Mouse (Mus musculus): ENCODE data around the gene A630095N17Rik. TPM values are rescaled to one million over a fixed set of nuclear protein-coding genes. Genes with fewer than 3 reads are reported as not detected.
A peak's percentile ranks its signal among the peaks of the same experiment; 100 is the strongest.

The A630095N17Rik gene
- not detected for total RNA-seq (2021)
- not detected in 2 replicates for polyA plus RNA-seq (2012; rRNA removed)
- long read RNA-seq: 0 reads

- no peak for DNase-seq
Measured at GRCm38 (mm10) chr1:75231664-75232152, at the start of gene A630095N17Rik. A630095N17Rik (minus strand) TSS chr1:75232102.

GRCm38 (mm10) chr1:75278228-75278627 is 46.3 kb upstream of the A630095N17Rik start, which contains the start of gene Resp18:
Resp18 (minus strand) TSS chr1:75278415.
- no peak for DNase-seq

- peak; percentile 53 for DNase-seq
Measured at GRCm38 (mm10) chr1:75277195-75278188, 45.6 kb upstream of the A630095N17Rik start.

- peak; percentile 33 for DNase-seq
Measured at GRCm38 (mm10) chr1:75264091-75264880, 32.4 kb upstream of the A630095N17Rik start, which contains the start of gene Ptprn. Ptprn (minus strand) TSS chr1:75264502.

GRCm38 (mm10) chr1:75262969-75263951 is 31.4 kb upstream of the A630095N17Rik start:
- DNase-seq: peak; percentile 72

- no peak for DNase-seq
Measured at GRCm38 (mm10) chr1:75261278-75261677, 29.4 kb upstream of the A630095N17Rik start.

GRCm38 (mm10) chr1:75255516-75256046 is 23.7 kb upstream of the A630095N17Rik start:
- no peak for DNase-seq

- no peak for DNase-seq
Measured at GRCm38 (mm10) chr1:75254625-75255013, 22.7 kb upstream of the A630095N17Rik start.

GRCm38 (mm10) chr1:75253849-75254624 is 22.1 kb upstream of the A630095N17Rik start:
- peak; percentile 71 for DNase-seq

- no peak for DNase-seq
Measured at GRCm38 (mm10) chr1:75253029-75253428, 21.1 kb upstream of the A630095N17Rik start.

- no peak for DNase-seq
Measured at GRCm38 (mm10) chr1:75252308-75252707, 20.4 kb upstream of the A630095N17Rik start.

- DNase-seq: peak; percentile 89
Measured at GRCm38 (mm10) chr1:75251112-75251970, 19.4 kb upstream of the A630095N17Rik start.

GRCm38 (mm10) chr1:75250498-75250897 is 18.6 kb upstream of the A630095N17Rik start:
- DNase-seq: no peak

GRCm38 (mm10) chr1:75248041-75248772 is 16.3 kb upstream of the A630095N17Rik start:
- DNase-seq: peak; percentile 90

GRCm38 (mm10) chr1:75247071-75247930 is 15.4 kb upstream of the A630095N17Rik start:
- peak; percentile 30 for DNase-seq

GRCm38 (mm10) chr1:75244836-75245235 is 12.9 kb upstream of the A630095N17Rik start:
- no peak for DNase-seq

All from adrenal gland, adult 2 months (tissue).